Mouse (Mus musculus) forebrain, postnatal 0 days (tissue): Measurements from ENCODE around the gene Xrn1. TPM values are rescaled to one million over a fixed set of nuclear protein-coding genes. Genes with fewer than 3 reads are reported as not detected.

Experiments used
- ATAC-seq: fragments of 200-750 bp; cut with Nextera tagmentation; 2 replicates; pipeline ENCODE4 v1.8.0; 2017; ENCODE audit warnings: mild to moderate bottlenecking, moderate library complexity
- DNase-seq: peaks from one replicate; pipeline ENCODE4 v3.0.0-alpha.2; 2015
- H3K27ac ChIP-seq: fragments of 300-500 bp; sonication (generic); 2 replicates; pipeline ENCODE4 v1.5.1; 2014; ENCODE audit warnings: low read depth, mild to moderate bottlenecking, antibody characterized with exemption, low read length, moderate library complexity, mixed read lengths
- H3K27me3 ChIP-seq: fragments of 300-500 bp; sonication (generic); 2 replicates; pipeline ENCODE4 v1.6.1; 2014; ENCODE audit warnings: mild to moderate bottlenecking, low read length, mixed read lengths; ENCODE audit not compliant: insufficient read depth
- H3K36me3 ChIP-seq: fragments of 300-500 bp; sonication (generic); 2 replicates; pipeline ENCODE4 v1.6.1; 2014; ENCODE audit warnings: mild to moderate bottlenecking, moderate library complexity; ENCODE audit not compliant: insufficient read depth
- H3K4me1 ChIP-seq: fragments of 300-500 bp; sonication (generic); 2 replicates; pipeline ENCODE4 v1.6.1; 2014; ENCODE audit warnings: antibody characterized with exemption; ENCODE audit not compliant: insufficient read depth
- H3K4me2 ChIP-seq: fragments of 300-500 bp; sonication (generic); 2 replicates; pipeline ENCODE4 v1.6.1; 2014; ENCODE audit warnings: low read depth, mild to moderate bottlenecking, moderate library complexity
- H3K4me3 ChIP-seq: fragments of 300-500 bp; sonication (generic); 2 replicates; pipeline ENCODE4 v1.5.1; 2014; ENCODE audit warnings: low read depth, low read length, mixed read lengths
- H3K9ac ChIP-seq: fragments of 300-500 bp; sonication (generic); 2 replicates; pipeline ENCODE4 v1.6.1; 2014; ENCODE audit warnings: mild to moderate bottlenecking
- H3K9me3 ChIP-seq: fragments of 300-500 bp; sonication (generic); 2 replicates; pipeline ENCODE4 v1.6.1; 2016; ENCODE audit warnings: low read length
- CTCF ChIP-seq: sonication (generic); IDR thresholded peaks from 2 replicates; pipeline ENCODE4 v1.5.1; 2016; ENCODE audit warnings: antibody characterized with exemption, control low read depth, low read depth
- WGBS: fragments of 180-500 bp; shearing (Covaris S2); extraction: QIAGEN DNeasy Blood & Tissue Kit; methylation state at CpG from one replicate; pipeline ENCODE4 v1.1.7; 2014; 5-methylcytosine and 5-hydroxymethylcytosine counted together
- polyA plus RNA-seq: library from polyadenylated mRNA; unstranded; fragments of >200 nt; fragmentation: Nextera tagmentation; extraction: Ambion mirVana; gene quantifications from 2 replicates; pipeline ENCODE4 v1.2.1, GENCODE M21; 2015
- total RNA-seq: library from RNA; depleted of rRNA; stranded (reverse); fragments of >200 nt; gene quantifications from 2 replicates; pipeline ENCODE4 v1.2.3, GENCODE M21; 2014

Gene Xrn1
- total and polyA plus RNA-seq, 2 experiments from 2014 or later = 12.6 to 23.7 TPM

DNA sequence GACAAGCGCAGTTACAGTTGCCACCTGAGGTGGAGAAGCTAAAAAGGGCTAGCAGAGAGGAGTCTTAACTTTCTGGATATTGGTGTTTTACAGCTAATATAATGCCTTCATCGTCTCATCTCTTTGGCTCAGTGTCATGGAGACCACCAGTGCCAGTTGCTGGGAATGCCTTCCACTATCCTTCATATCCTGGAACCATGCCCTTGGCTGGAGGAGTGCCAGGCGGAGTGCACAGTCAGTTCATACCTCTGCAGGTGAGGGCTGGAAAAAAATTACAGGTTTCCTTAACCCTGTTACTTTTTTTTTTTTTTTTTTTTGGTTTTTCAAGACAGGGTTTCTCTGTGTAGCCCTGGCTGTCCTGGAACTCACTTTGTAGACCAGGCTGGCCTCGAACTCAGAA, 96.9 kb downstream of the Xrn1 start:
- no peaks in the 10 kb centered on the region for H3K9me3 ChIP-seq
- H3K4me1 ChIP-seq = no peaks in the 10 kb centered on the region
- no peak for DNase-seq
- H3K4me2 ChIP-seq = no peak overlapping the region
- peaks cover 68% of the 10 kb centered on the region for H3K36me3 ChIP-seq
- no peak overlapping the region for H3K27ac ChIP-seq
- no peaks in the 10 kb centered on the region for H3K27me3 ChIP-seq
- 93% methylated on average over 4 of the region's 4 CpGs for WGBS
- no peak overlapping the region for H3K4me3 ChIP-seq
- no peak for ATAC-seq
- no peak overlapping the region for H3K9ac ChIP-seq
- no peak for TF ChIP-seq CTCF

DNA sequence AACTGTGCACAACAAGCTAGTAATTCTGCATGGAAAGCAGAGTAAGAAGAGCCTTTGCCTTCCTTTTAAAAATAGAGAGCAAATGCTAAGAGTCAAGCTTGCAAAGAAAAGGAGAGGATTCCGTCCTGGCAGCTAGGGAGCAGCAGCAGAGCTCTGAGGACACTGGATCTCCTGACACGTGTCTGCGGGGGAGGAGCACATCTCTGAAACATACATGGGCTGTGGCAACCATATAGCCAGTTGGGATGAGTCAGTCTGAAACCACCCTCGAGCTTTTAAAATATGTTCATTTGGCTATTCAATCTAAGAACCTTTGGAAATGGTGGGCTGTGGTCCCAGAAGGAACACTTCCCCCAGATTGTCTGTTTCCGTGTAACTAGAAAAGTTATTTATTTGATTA, 100.3 kb downstream of the Xrn1 start:
- H3K4me2 ChIP-seq = no peak overlapping the region
- no peak for ATAC-seq
- H3K4me3 ChIP-seq = no peak overlapping the region
- H3K36me3 ChIP-seq = peaks cover 61% of the 10 kb centered on the region
- TF ChIP-seq CTCF = no peak
- no peaks in the 10 kb centered on the region for H3K27me3 ChIP-seq
- H3K9me3 ChIP-seq = no peaks in the 10 kb centered on the region
- no peak overlapping the region for H3K27ac ChIP-seq
- no peak for DNase-seq
- H3K9ac ChIP-seq = no peak overlapping the region
- 73% methylated on average over 5 of the region's 5 CpGs for WGBS
- H3K4me1 ChIP-seq = no peaks in the 10 kb centered on the region

DNA sequence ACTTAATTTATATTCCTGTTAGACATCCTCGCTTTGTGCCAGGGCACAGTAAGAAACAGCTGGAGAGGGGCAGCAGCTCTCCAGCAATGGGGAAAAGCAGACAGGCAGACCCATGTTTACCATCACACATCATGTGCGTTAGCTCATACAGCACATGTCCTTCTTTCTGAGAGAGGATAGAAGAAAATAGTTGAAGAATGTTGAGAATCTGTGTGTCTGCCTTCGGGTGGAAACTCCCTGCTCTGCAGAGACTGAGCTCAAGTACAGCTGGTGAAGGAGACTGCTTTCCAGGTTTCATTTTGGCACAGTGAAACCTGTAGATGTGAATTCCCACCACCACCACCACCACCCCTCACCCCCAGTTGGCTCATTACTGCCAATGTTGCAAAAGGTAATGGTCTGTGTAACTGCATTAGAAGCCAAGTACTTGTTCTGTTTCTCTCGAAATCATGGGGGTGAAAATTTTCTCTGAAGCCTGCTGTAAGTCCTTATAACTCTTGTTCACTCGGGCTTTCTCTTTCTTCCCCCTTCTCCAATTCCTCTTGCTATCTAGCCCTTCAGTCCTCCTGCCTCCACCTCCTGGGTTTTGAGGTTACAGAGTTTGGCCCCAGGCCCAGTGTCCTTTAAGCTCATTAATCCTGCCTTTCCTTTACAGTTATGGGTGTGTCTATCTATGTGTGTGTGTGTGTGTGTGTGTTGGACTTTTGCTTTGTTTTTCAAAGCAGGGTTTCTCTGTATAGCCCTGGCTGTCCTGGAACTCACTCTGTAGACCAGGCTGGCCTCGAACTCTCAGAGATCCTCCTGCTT, 102.1 kb downstream of the Xrn1 start:
- H3K9ac ChIP-seq = no peak overlapping the region
- no peaks in the 10 kb centered on the region for H3K9me3 ChIP-seq
- WGBS = 87% methylated on average over 6 of the region's 6 CpGs
- H3K4me2 ChIP-seq = no peak overlapping the region
- H3K36me3 ChIP-seq = peaks cover 46% of the 10 kb centered on the region
- H3K4me1 ChIP-seq = no peaks in the 10 kb centered on the region
- no peak for ATAC-seq
- no peak for DNase-seq
- no peak overlapping the region for H3K27ac ChIP-seq
- H3K4me3 ChIP-seq = no peak overlapping the region
- H3K27me3 ChIP-seq = no peaks in the 10 kb centered on the region
- TF ChIP-seq CTCF = no peak

DNA sequence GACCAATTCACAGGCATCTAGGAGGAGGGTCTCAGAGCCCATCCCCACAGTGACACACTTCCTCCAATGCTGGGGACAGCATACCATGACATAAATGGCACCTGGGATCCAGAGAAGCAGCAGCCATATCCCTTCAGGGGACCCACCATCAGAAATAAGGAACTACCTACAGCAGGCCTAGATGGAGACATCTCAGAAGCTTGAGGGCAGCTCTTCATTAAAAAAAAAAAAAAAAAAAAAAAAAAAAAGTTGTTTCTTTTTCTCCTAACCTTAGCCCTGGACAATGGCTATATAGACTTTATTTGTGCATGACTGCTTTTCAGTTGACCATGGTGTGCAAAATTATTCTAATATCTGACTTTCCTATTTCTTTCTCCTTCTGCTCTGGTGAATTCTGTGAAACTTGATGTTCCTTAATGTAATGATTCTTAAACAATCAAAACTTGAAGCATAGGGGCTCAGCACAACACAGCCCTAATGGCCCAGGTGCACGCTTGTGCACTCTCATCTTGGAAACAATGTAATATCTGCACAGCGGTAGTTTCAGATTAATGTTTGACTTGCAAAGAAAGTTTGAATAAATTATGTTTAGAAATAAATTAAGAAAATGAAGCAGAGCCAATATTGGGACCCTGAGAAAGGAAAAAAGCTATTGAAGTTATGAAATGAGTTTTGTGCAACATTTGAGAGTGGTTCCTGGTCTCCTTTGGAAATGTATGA, 108.7 kb downstream of the Xrn1 start:
- Histone ChIP-seq H3K4me2 (no peak overlapping the region), H3K27me3 (no peaks in the 10 kb centered on the region), H3K9me3 (no peaks in the 10 kb centered on the region), H3K4me1 (no peaks in the 10 kb centered on the region), H3K27ac (no peak overlapping the region), H3K9ac (no peak overlapping the region), H3K4me3 (no peak overlapping the region), H3K36me3 (peaks cover 5% of the 10 kb centered on the region)
- WGBS = 90% methylated on average over 2 of the region's 2 CpGs
- ATAC-seq = no peak
- DNase-seq = no peak
- no peak for TF ChIP-seq CTCF

DNA sequence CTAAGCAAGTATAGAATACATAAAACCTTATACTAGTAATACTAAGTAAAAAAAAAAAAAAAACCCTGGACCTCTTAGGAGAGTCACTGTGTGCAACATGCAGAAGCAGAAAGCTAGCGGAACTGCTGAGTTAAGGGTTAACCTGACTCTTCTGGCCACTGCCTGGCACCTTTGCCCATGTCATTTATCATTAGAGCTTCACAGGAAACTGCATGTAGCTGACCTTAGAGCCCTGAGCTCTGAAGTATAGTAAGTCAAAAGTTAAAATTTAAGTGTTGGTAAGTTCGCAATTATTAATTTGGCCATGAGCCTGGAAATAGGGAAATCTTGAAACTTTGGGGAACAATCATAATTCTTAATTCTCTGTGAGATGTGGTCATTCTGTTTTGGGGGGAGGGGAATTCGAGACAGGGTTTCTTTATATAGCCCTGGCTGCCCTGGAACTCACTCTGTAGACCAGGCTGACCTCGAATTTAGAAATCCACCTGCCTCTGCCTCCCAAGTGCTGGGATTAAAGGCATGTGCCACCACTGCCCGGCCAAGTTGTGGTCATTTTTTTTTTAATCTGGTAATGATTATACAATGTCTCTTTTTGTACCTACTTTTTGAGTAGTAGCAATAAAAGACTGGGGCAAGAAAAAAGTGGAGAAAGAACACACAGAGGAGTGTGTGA, 109.4 kb downstream of the Xrn1 start:
- H3K9ac ChIP-seq = no peak overlapping the region
- WGBS = 77% methylated on average over 5 of the region's 5 CpGs
- no peaks in the 10 kb centered on the region for H3K9me3 ChIP-seq
- no peaks in the 10 kb centered on the region; the same call in 1 of the 2 replicates for H3K36me3 ChIP-seq
- no peak overlapping the region for H3K4me2 ChIP-seq
- H3K27me3 ChIP-seq = no peaks in the 10 kb centered on the region
- no peak overlapping the region for H3K27ac ChIP-seq
- no peaks in the 10 kb centered on the region for H3K4me1 ChIP-seq
- no peak for TF ChIP-seq CTCF
- no peak overlapping the region for H3K4me3 ChIP-seq
- no peak for DNase-seq
- ATAC-seq = no peak

DNA sequence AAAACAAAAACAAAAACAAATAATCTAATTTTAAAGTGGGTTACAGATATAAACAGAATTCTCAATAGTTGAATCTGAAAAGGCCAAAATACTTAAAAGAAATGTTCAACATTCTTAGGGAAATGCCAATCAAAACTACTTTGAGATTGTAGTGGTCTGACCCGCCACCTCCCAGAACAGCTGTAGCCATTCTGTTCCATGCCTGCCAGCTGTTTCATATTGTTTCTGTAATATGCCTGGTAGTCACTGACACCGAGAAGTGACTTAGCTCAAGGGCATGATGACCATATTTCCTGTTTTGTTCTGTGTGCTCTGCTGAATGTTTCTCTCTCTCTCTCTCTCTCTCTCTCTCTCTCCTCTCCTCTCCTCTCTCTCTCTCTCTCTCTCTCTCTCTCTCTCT, 112.9 kb downstream of the Xrn1 start:
- ATAC-seq = no peak
- no peak for TF ChIP-seq CTCF
- H3K4me1 ChIP-seq = no peaks in the 10 kb centered on the region
- no peak overlapping the region for H3K9ac ChIP-seq
- 87% methylated on average over 2 of the region's 2 CpGs for WGBS
- no peaks in the 10 kb centered on the region for H3K27me3 ChIP-seq
- 0 out of 2 replicates have a peak, but pooled peaks cover 4% of the 10 kb centered on the region for H3K9me3 ChIP-seq
- no peak overlapping the region for H3K4me2 ChIP-seq
- no peak for DNase-seq
- no peak overlapping the region for H3K27ac ChIP-seq
- H3K4me3 ChIP-seq = no peak overlapping the region
- H3K36me3 ChIP-seq = no peaks in the 10 kb centered on the region
